In genomic region chr4:145848891-145849214, GRCm38 (mm10) we compare ENCODE assay signal across 13 mouse cellular contexts. TPM values are rescaled to one million over a fixed set of nuclear protein-coding genes. Genes with fewer than 3 reads are reported as not detected.
DNase-seq lines count a peak whose midpoint lies in the region; ATAC-seq and TF ChIP-seq lines count a peak whose summit lies in the region.
"Not testable (repeated sequence)": the region's sequence is repeated elsewhere in the genome, so short reads cannot be mapped to it uniquely, and the experiment has no call there.
"Had no signal": no experiment of that assay in that cellular context is flagged by ENCODE, and none has a peak within 500 bp of the region (broad histone marks: within the 10 kb centered on the region; RNA-seq: fewer than 3 reads in every experiment).

No protein-coding gene starts in this region.

- WGBS in forebrain, embryonic 13.5 days, result 86% methylated on average over 3 of the region's 3 CpGs
- WGBS in kidney, postnatal 0 days, result 80% methylated on average over 3 of the region's 3 CpGs
- 58% methylated on average over 3 of the region's 3 CpGs for WGBS in liver, embryonic 14.5 days (ENCODE audit: insufficient replicate concordance)
- 71% methylated on average over 3 of the region's 3 CpGs for WGBS in midbrain, embryonic 11.5 days
- 82% methylated on average over 3 of the region's 3 CpGs for WGBS in neural tube, embryonic 13.5 days

- not testable (repeated sequence) for H3K4me2 ChIP-seq in forebrain, embryonic 13.5 days; kidney, postnatal 0 days (ENCODE audit: low read length); liver, embryonic 14.5 days (ENCODE audit: low read depth); midbrain, embryonic 11.5 days; neural tube, embryonic 13.5 days

- not testable (repeated sequence) for H3K4me1 ChIP-seq in forebrain, embryonic 13.5 days; kidney, postnatal 0 days (replicated peaks; ENCODE audit: insufficient read depth, low read length); liver, embryonic 14.5 days (replicated peaks; ENCODE audit: control insufficient read depth in 2 of 2, insufficient read depth in 2 of 2, low read length in 1 of 2); midbrain, embryonic 11.5 days (ENCODE audit: control insufficient read depth, insufficient read depth, low read length); neural tube, embryonic 13.5 days (replicated peaks)

- H3K9me3 ChIP-seq in forebrain, embryonic 13.5 days (replicated peaks), result peaks cover 19% of the 10 kb centered on the region
- not testable (repeated sequence) for H3K9me3 ChIP-seq in kidney, postnatal 0 days (replicated peaks; ENCODE audit: low read length); liver, embryonic 14.5 days (ENCODE audit: control insufficient read depth, low read length); midbrain, embryonic 11.5 days (ENCODE audit: control insufficient read depth, low read length)
- peaks cover 17% of the 10 kb centered on the region; the same call in 1 of the 2 replicates for H3K9me3 ChIP-seq in neural tube, embryonic 13.5 days

- not testable (repeated sequence) for H3K9ac ChIP-seq in forebrain, embryonic 13.5 days; kidney, postnatal 0 days (ENCODE audit: low read depth, low read length); liver, embryonic 14.5 days (replicated peaks); midbrain, embryonic 11.5 days (ENCODE audit: low read length); neural tube, embryonic 13.5 days

- not testable (repeated sequence) for H3K4me3 ChIP-seq in forebrain, embryonic 13.5 days; kidney, postnatal 0 days (replicated peaks; ENCODE audit: low read depth, low read length); liver, embryonic 14.5 days (ENCODE audit: insufficient read depth in 1 of 2, low read depth in 2 of 2, low read length in 2 of 2); midbrain, embryonic 11.5 days (ENCODE audit: low read depth, low read length); neural tube, embryonic 13.5 days

- not testable (repeated sequence) for TF ChIP-seq EP300 in liver, embryonic 14.5 days (IDR thresholded peaks at IDR 0.05; ENCODE audit: low read depth)

- H3K27ac ChIP-seq in forebrain, embryonic 13.5 days; kidney, postnatal 0 days; liver, embryonic 14.5 days; midbrain, embryonic 11.5 days (ENCODE audit: low read depth, low read length); neural tube, embryonic 13.5 days (replicated peaks): not testable (repeated sequence)

- DNase-seq in kidney, postnatal 0 days (ENCODE audit: low spot score); liver, embryonic 14.5 days (ENCODE audit: low read depth in 3 of 3, low spot score in 3 of 3); midbrain, embryonic 11.5 days (ENCODE audit: low spot score, missing footprints): not testable (repeated sequence)

- not testable (repeated sequence) for H3K27me3 ChIP-seq in forebrain, embryonic 13.5 days; kidney, postnatal 0 days (ENCODE audit: insufficient read depth, low read length); liver, embryonic 14.5 days (ENCODE audit: control insufficient read depth, insufficient read depth, low read length); midbrain, embryonic 11.5 days (ENCODE audit: control insufficient read depth, insufficient read depth, low read length); neural tube, embryonic 13.5 days

- not testable (repeated sequence) for TF ChIP-seq CTCF in kidney, postnatal 0 days (IDR thresholded peaks at IDR 0.05; ENCODE audit: low read depth); liver, embryonic 14.5 days (IDR thresholded peaks at IDR 0.05; ENCODE audit: low read depth)

- ATAC-seq in forebrain, embryonic 13.5 days, result 0 out of 2 replicates have a peak, but pooled peaks have one; percentile 19
- ATAC-seq in hematopoietic stem cell, adult 5-6 weeks (replicated peaks in 1 of 2; ENCODE audit: insufficient read depth in 1 of 2, low FRiP score in 2 of 2, low TSS enrichment in 1 of 2, low read depth in 1 of 2, poor library complexity in 2 of 2, severe bottlenecking in 2 of 2), result peak; percentile 14 to 19; a peak in 2 of 4 replicates
- peak; percentile 15 for ATAC-seq in inflammation-experienced regulatory T-cells, adult 6 months
- ATAC-seq in kidney, postnatal 0 days (replicated peaks; ENCODE audit: low FRiP score, low read depth), result peak; percentile 25; the same call in 1 of the 2 replicates
- 0 out of 2 replicates have a peak, but pooled peaks have one; percentile 16 for ATAC-seq in liver, embryonic 14.5 days (ENCODE audit: insufficient read depth)
- 0 out of 2 replicates have a peak, but pooled peaks have one; percentile 11 for ATAC-seq in midbrain, embryonic 11.5 days (ENCODE audit: low FRiP score)
- ATAC-seq in neural tube, embryonic 13.5 days (ENCODE audit: low read depth), result peak; percentile 48; the same call in 1 of the 2 replicates

- not testable (repeated sequence) for H3K36me3 ChIP-seq in forebrain, embryonic 13.5 days (ENCODE audit: poor library complexity, severe bottlenecking); kidney, postnatal 0 days (ENCODE audit: insufficient read depth, low read length); liver, embryonic 14.5 days (replicated peaks; ENCODE audit: control insufficient read depth, insufficient read depth, low read depth); midbrain, embryonic 11.5 days (ENCODE audit: control insufficient read depth, insufficient read depth, low read length); neural tube, embryonic 13.5 days

RNA-seq across cellular contexts. Expression of gene Zfp986, which starts 19.7 kb away (rescaled TPM):
- not detected in 2 replicates for polyA plus RNA-seq in forebrain, embryonic 13.5 days (2015; fragmentation: Nextera tagmentation; extraction: Ambion mirVana)
- not detected in 2 replicates for total RNA-seq in hematopoietic stem cell, adult 5-6 weeks (2017)
- not detected for polyA plus RNA-seq in inflammation-experienced regulatory T-cells, adult 6 months (2017; shearing (Covaris generic))
- polyA plus RNA-seq in kidney, postnatal 0 days (2015; fragmentation: Nextera tagmentation; extraction: Ambion mirVana), result not detected in 2 replicates
- not detected in 2 replicates for polyA plus RNA-seq in liver, embryonic 14.5 days (2012; rRNA removed)
- polyA plus RNA-seq in liver, embryonic 14.5 days (2014; fragmentation: Nextera tagmentation; extraction: Ambion mirVana), result not detected in 2 replicates
- polyA plus RNA-seq in midbrain, embryonic 11.5 days (2014; fragmentation: Nextera tagmentation; extraction: Ambion mirVana), result not detected in 2 replicates
- polyA plus RNA-seq in neural tube, embryonic 13.5 days (2015; fragmentation: Nextera tagmentation; extraction: Ambion mirVana), result not detected in 2 replicates
- total RNA-seq: adrenal gland, postnatal 25 days; gastrocnemius, postnatal 25 days; heart, postnatal 36 days; neutrophil, adult 5-6 weeks had no signal
- polyA plus RNA-seq: embryonic facial prominence, embryonic 10.5 days; forebrain, embryonic 10.5 days had no signal
